Comparison of ENCODE assay signal across 8 mouse cellular contexts in genomic region chrX:101260441-101261325, GRCm38 (mm10). TPM values are rescaled to one million over a fixed set of nuclear protein-coding genes. Genes with fewer than 3 reads are reported as not detected.
A peak's percentile ranks its signal among the peaks of the same experiment; 100 is the strongest.
DNase-seq lines count a peak whose midpoint lies in the region; ATAC-seq lines count a peak whose summit lies in the region.

No protein-coding gene starts in this region.

- H3K4me1 ChIP-seq in heart, embryonic 13.5 days, result peaks cover 23% of the 10 kb centered on the region
- 0 out of 2 replicates have a peak, but pooled peaks cover 4% of the 10 kb centered on the region for H3K4me1 ChIP-seq in neural tube, embryonic 11.5 days (ENCODE audit: control insufficient read depth, insufficient read depth, low read length)

- no peak for DNase-seq in heart, postnatal 14 days
- peak; percentile 60 for DNase-seq in embryo, embryonic 10 days (ENCODE audit: low spot score)
- peak; percentile 67 for DNase-seq in induced T-regulatory cell, adult 2 months (ENCODE audit: low read depth)
- peak; percentile 58 for DNase-seq in neural tube, embryonic 11.5 days (ENCODE audit: low spot score)
- DNase-seq in natural killer cell, adult 2 months (ENCODE audit: low spot score in 2 of 2), result no peak
- no peak for DNase-seq in spleen, adult 12 weeks (ENCODE audit: low spot score)
- DNase-seq in cerebellum, adult 11 months, result no peak

- peak overlapping the region; percentile 27 for H3K4me2 ChIP-seq in heart, embryonic 13.5 days
- H3K4me2 ChIP-seq in neural tube, embryonic 11.5 days (ENCODE audit: low read depth), result no peak overlapping the region; the same call in 1 of the 2 replicates

- intact Hi-C loops in heart, postnatal 14 days (cut with DNase I), result no loop called here

- H3K36me3 ChIP-seq in heart, embryonic 13.5 days, result peaks cover 11% of the 10 kb centered on the region
- no peaks in the 10 kb centered on the region for H3K36me3 ChIP-seq in neural tube, embryonic 11.5 days (ENCODE audit: control insufficient read depth, insufficient read depth, low read length)

- WGBS in heart, embryonic 13.5 days, result 18% methylated on average over 13 of the region's 13 CpGs
- WGBS in neural tube, embryonic 11.5 days, result 24% methylated on average over 12 of the region's 13 CpGs

- ATAC-seq in heart, embryonic 13.5 days (ENCODE audit: extremely low read depth, insufficient number of reproducible peaks, low FRiP score, low TSS enrichment), result no peak; the same call in 1 of the 2 replicates
- ATAC-seq in neural tube, embryonic 11.5 days (ENCODE audit: insufficient read depth, low FRiP score, low TSS enrichment), result peak; percentile 80

- H3K9ac ChIP-seq in heart, embryonic 13.5 days, result peak overlapping the region; percentile 56; the same call in 1 of the 2 replicates
- no peak overlapping the region for H3K9ac ChIP-seq in neural tube, embryonic 11.5 days (ENCODE audit: low read length)

- peak overlapping the region; percentile 76 for H3K27ac ChIP-seq in heart, embryonic 13.5 days (replicated peaks)
- H3K27ac ChIP-seq in neural tube, embryonic 11.5 days (ENCODE audit: low read depth, low read length), result peak overlapping the region; percentile 74

- H3K4me3 ChIP-seq in heart, embryonic 13.5 days, result no peak overlapping the region
- H3K4me3 ChIP-seq in neural tube, embryonic 11.5 days (ENCODE audit: low read depth, low read length), result no peak overlapping the region

- no peaks in the 10 kb centered on the region for H3K9me3 ChIP-seq in heart, embryonic 13.5 days
- H3K9me3 ChIP-seq in neural tube, embryonic 11.5 days (ENCODE audit: control insufficient read depth, low read length), result no peaks in the 10 kb centered on the region

- peaks cover under 1% of the 10 kb centered on the region; the same call in 1 of the 2 replicates for H3K27me3 ChIP-seq in heart, embryonic 13.5 days (replicated peaks)
- H3K27me3 ChIP-seq in neural tube, embryonic 11.5 days (ENCODE audit: control insufficient read depth, insufficient read depth, low read length), result 0 out of 2 replicates have a peak, but pooled peaks cover 2% of the 10 kb centered on the region

RNA-seq across cellular contexts. Expression of gene Gm614, which starts 3.1 kb away (rescaled TPM):
- polyA plus RNA-seq in heart, embryonic 13.5 days (2015; fragmentation: Nextera tagmentation; extraction: Ambion mirVana), result not detected in 2 replicates
- total RNA-seq in heart, postnatal 14 days (2021), result under 1 TPM; 0.32 to 0.38 TPM
- not detected in 2 replicates for polyA plus RNA-seq in neural tube, embryonic 11.5 days (2014; fragmentation: Nextera tagmentation; extraction: Ambion mirVana)

RNA-seq across cellular contexts. Expression of gene Foxo4, which starts 6.4 kb away (rescaled TPM):
- polyA plus RNA-seq in heart, embryonic 13.5 days (2015; fragmentation: Nextera tagmentation; extraction: Ambion mirVana), result 1.4 and 1.7 TPM in 2 replicates
- total RNA-seq in heart, postnatal 14 days (2021), result 10 to 100 TPM; 42.3 to 43.2 TPM
- 2.7 and 2.9 TPM in 2 replicates for polyA plus RNA-seq in neural tube, embryonic 11.5 days (2014; fragmentation: Nextera tagmentation; extraction: Ambion mirVana)

RNA-seq across cellular contexts. Expression of gene Il2rg, which starts 7.4 kb away (rescaled TPM):
- 14.9 and 15.8 TPM in 2 replicates for polyA plus RNA-seq in heart, embryonic 13.5 days (2015; fragmentation: Nextera tagmentation; extraction: Ambion mirVana)
- 10 to 100 TPM; 11.5 to 19.4 TPM for total RNA-seq in heart, postnatal 14 days (2021)
- 4.2 and 4.4 TPM in 2 replicates for polyA plus RNA-seq in neural tube, embryonic 11.5 days (2014; fragmentation: Nextera tagmentation; extraction: Ambion mirVana)

RNA-seq across cellular contexts. Expression of gene Gm20489, which starts 8.1 kb away (rescaled TPM):
- not detected in 2 replicates for polyA plus RNA-seq in heart, embryonic 13.5 days (2015; fragmentation: Nextera tagmentation; extraction: Ambion mirVana)
- not detected for total RNA-seq in heart, postnatal 14 days (2021)
- not detected in 2 replicates for polyA plus RNA-seq in neural tube, embryonic 11.5 days (2014; fragmentation: Nextera tagmentation; extraction: Ambion mirVana)

RNA-seq across cellular contexts. Expression of gene Med12, which starts 13.1 kb away (rescaled TPM):
- 19.9 and 21.6 TPM in 2 replicates for polyA plus RNA-seq in heart, embryonic 13.5 days (2015; fragmentation: Nextera tagmentation; extraction: Ambion mirVana)
- 10 to 100 TPM; 22.5 to 25.8 TPM for total RNA-seq in heart, postnatal 14 days (2021)
- 37.1 and 41.2 TPM in 2 replicates for polyA plus RNA-seq in neural tube, embryonic 11.5 days (2014; fragmentation: Nextera tagmentation; extraction: Ambion mirVana)

Comparison
In these comparisons a context has a peak if more than half of its experiments do, and no peak if none do; other contexts are left out.
1. DNase-seq: peak in embryo, embryonic 10 days (single experiment), induced T-regulatory cell, adult 2 months (single experiment) and neural tube, embryonic 11.5 days (single experiment); none in heart, postnatal 14 days (0 of 2), natural killer cell, adult 2 months (0 of 2), spleen, adult 12 weeks (single experiment) and cerebellum, adult 11 months (single experiment).